ENCODE assay signal across 7 mouse cellular contexts in genomic region chr12:57546415-57547201, GRCm38 (mm10). TPM values are rescaled to one million over a fixed set of nuclear protein-coding genes. Genes with fewer than 3 reads are reported as not detected.
A peak's percentile ranks its signal among the peaks of the same experiment; 100 is the strongest.
DNase-seq lines count a peak whose midpoint lies in the region; ATAC-seq and TF ChIP-seq lines count a peak whose summit lies in the region.

Foxa1 (minus strand) TSS chr12:57546916.

- H3K9me3 ChIP-seq in E14TG2a.4 (ENCODE audit: low read length): no peaks in the 10 kb centered on the region
- H3K9me3 ChIP-seq in hindbrain, embryonic 11.5 days (ENCODE audit: control insufficient read depth, low read length): no peaks in the 10 kb centered on the region
- no peaks in the 10 kb centered on the region for H3K9me3 ChIP-seq in liver, postnatal 0 days (ENCODE audit: low read length)
- no peaks in the 10 kb centered on the region for H3K9me3 ChIP-seq in neural tube, embryonic 15.5 days (replicated peaks)

- peak within 1 kb of the TSS; percentile 33; the same call in 1 of the 2 replicates for H3K9ac ChIP-seq in hindbrain, embryonic 11.5 days (ENCODE audit: low read depth, low read length)
- H3K9ac ChIP-seq in liver, postnatal 0 days (replicated peaks): peak within 1 kb of the TSS; percentile 70
- H3K9ac ChIP-seq in neural tube, embryonic 15.5 days (replicated peaks): no peak within 1 kb of the TSS

- H3K27ac ChIP-seq in hindbrain, embryonic 11.5 days (ENCODE audit: low read depth, low read length): no peak within 1 kb of the TSS
- H3K27ac ChIP-seq in liver, postnatal 0 days (ENCODE audit: low read depth): peak within 1 kb of the TSS; percentile 90
- no peak within 1 kb of the TSS for H3K27ac ChIP-seq in neural tube, embryonic 15.5 days (replicated peaks)

- no peak for TF ChIP-seq CTCF in E14TG2a.4 (conservative IDR thresholded peaks at IDR 0.05; ENCODE audit: low read length)
- no peak for TF ChIP-seq CTCF in liver, postnatal 0 days (IDR thresholded peaks at IDR 0.05; ENCODE audit: low read depth)

- H3K27me3 ChIP-seq in E14TG2a.4 (ENCODE audit: insufficient read depth, low read length): peaks cover 95% of the 10 kb centered on the region
- peaks cover 94% of the 10 kb centered on the region for H3K27me3 ChIP-seq in hindbrain, embryonic 11.5 days (ENCODE audit: control insufficient read depth, insufficient read depth, low read length)
- H3K27me3 ChIP-seq in liver, postnatal 0 days (ENCODE audit: insufficient read depth, low read length): peaks cover 88% of the 10 kb centered on the region
- H3K27me3 ChIP-seq in neural tube, embryonic 15.5 days (replicated peaks): peaks cover 96% of the 10 kb centered on the region

- peak; percentile 38; the same call in 1 of the 2 replicates for ATAC-seq in hindbrain, embryonic 11.5 days (ENCODE audit: low FRiP score)
- ATAC-seq in liver, postnatal 0 days: peak; percentile 27; the same call in 1 of the 2 replicates
- ATAC-seq in neural tube, embryonic 15.5 days (ENCODE audit: low FRiP score): no peak; the same call in 1 of the 2 replicates

- H3K4me1 ChIP-seq in E14TG2a.4 (replicated peaks; ENCODE audit: low read depth, low read length): peaks cover 56% of the 10 kb centered on the region
- H3K4me1 ChIP-seq in hindbrain, embryonic 11.5 days (replicated peaks; ENCODE audit: control insufficient read depth, insufficient read depth, low read length): peaks cover 11% of the 10 kb centered on the region
- H3K4me1 ChIP-seq in liver, postnatal 0 days (ENCODE audit: insufficient read depth): peaks cover 17% of the 10 kb centered on the region; the same call in 1 of the 2 replicates
- peaks cover 28% of the 10 kb centered on the region for H3K4me1 ChIP-seq in neural tube, embryonic 15.5 days

- peak within 1 kb of the TSS; percentile 76 for H3K4me3 ChIP-seq in E14TG2a.4 (replicated peaks; ENCODE audit: low read length)
- H3K4me3 ChIP-seq in hindbrain, embryonic 11.5 days (ENCODE audit: low read depth, low read length): peak within 1 kb of the TSS; percentile 36
- peak within 1 kb of the TSS; percentile 61 for H3K4me3 ChIP-seq in liver, postnatal 0 days (ENCODE audit: low read depth, low read length)
- peak within 1 kb of the TSS; percentile 38 for H3K4me3 ChIP-seq in neural tube, embryonic 15.5 days (replicated peaks)

- no peak for TF ChIP-seq EP300 in liver, postnatal 0 days (IDR thresholded peaks at IDR 0.05; ENCODE audit: low read depth)

- peak within 1 kb of the TSS; percentile 66 for H3K4me2 ChIP-seq in hindbrain, embryonic 11.5 days (replicated peaks; ENCODE audit: low read depth, low read length)
- peak within 1 kb of the TSS; percentile 70 for H3K4me2 ChIP-seq in liver, postnatal 0 days (ENCODE audit: low read depth, low read length)
- H3K4me2 ChIP-seq in neural tube, embryonic 15.5 days: peak within 1 kb of the TSS; percentile 79

- DNase-seq in ZHBTc4 (ENCODE audit: low read depth, low spot score): peak; percentile 59
- peak; percentile 61 for DNase-seq in hindbrain, embryonic 11.5 days (ENCODE audit: low spot score)
- DNase-seq in liver, postnatal 0 days: peak; percentile 52
- no peak for DNase-seq in T-cell, adult 2 months (ENCODE audit: low spot score)
- DNase-seq in thymus, adult 18-20 months: no peak

- 1% methylated on average over 32 of the region's 32 CpGs for WGBS in hindbrain, embryonic 11.5 days
- under 1% methylated on average over 32 of the region's 32 CpGs for WGBS in liver, postnatal 0 days (ENCODE audit: insufficient replicate concordance)
- WGBS in neural tube, embryonic 15.5 days: 1% methylated on average over 32 of the region's 32 CpGs

- no peaks in the 10 kb centered on the region for H3K36me3 ChIP-seq in E14TG2a.4 (ENCODE audit: insufficient read depth, low read length)
- no peaks in the 10 kb centered on the region for H3K36me3 ChIP-seq in hindbrain, embryonic 11.5 days (ENCODE audit: control insufficient read depth, insufficient read depth, low read length)
- no peaks in the 10 kb centered on the region for H3K36me3 ChIP-seq in liver, postnatal 0 days (replicated peaks; ENCODE audit: insufficient read depth, low read length)
- H3K36me3 ChIP-seq in neural tube, embryonic 15.5 days: no peaks in the 10 kb centered on the region

RNA-seq across cellular contexts. Expression of gene Foxa1, which starts in this region (rescaled TPM):
- polyA plus RNA-seq in hindbrain, embryonic 11.5 days (2014; fragmentation: Nextera tagmentation; extraction: Ambion mirVana): 1.2 and 2.1 TPM in 2 replicates
- polyA plus RNA-seq in liver, postnatal 0 days (2015; fragmentation: Nextera tagmentation; extraction: Ambion mirVana): 1.5 and 2.3 TPM in 2 replicates
- polyA plus RNA-seq in neural tube, embryonic 15.5 days (2015; fragmentation: Nextera tagmentation; extraction: Ambion mirVana): 0.40 and 1.1 TPM in 2 replicates

Comparison
In these comparisons a context has a peak if more than half of its experiments do, and no peak if none do; other contexts are left out.
1. DNase-seq: peak in ZHBTc4 (single experiment), hindbrain, embryonic 11.5 days (single experiment) and liver, postnatal 0 days (single experiment); none in T-cell, adult 2 months (single experiment) and thymus, adult 18-20 months (0 of 2).
2. Peak in every context shown above with its lines, with median percentiles within 50 percentile points of each other: H3K4me3 ChIP-seq and H3K4me2 ChIP-seq.